Mouse (Mus musculus) Muller cell, postnatal 12 days (primary cell): ENCODE data around the gene Lsm14a.
"Not testable (repeated sequence)": the region's sequence is repeated elsewhere in the genome, so short reads cannot be mapped to it uniquely, and the experiment has no call there.

Source experiments
- DNase-seq: peaks from one replicate; pipeline ENCODE4 v3.0.0-alpha.2; 2015; ENCODE audit errors: inconsistent ontology term

Gene Lsm14a

DNA sequence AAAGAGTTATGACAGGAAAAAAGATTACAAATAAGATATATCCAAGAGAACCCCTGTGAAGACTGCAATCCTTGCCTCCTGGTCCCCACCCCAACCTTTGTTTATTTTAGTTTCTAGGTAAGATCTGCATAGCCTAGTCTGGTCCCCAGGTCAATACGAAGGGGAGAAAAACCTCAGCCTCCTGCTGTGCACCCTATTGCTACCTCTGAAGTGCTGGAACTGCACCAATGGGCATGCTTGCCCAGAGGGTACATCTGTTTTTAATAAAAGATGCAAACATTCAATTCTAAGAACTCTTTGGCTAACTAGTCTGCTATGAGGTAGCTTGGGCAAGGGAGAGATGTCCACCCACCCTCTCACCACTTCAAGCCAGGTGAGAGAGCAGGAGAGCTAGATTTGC is 19.2 kb downstream of the Lsm14a start:
- DNase-seq = no peak

DNA sequence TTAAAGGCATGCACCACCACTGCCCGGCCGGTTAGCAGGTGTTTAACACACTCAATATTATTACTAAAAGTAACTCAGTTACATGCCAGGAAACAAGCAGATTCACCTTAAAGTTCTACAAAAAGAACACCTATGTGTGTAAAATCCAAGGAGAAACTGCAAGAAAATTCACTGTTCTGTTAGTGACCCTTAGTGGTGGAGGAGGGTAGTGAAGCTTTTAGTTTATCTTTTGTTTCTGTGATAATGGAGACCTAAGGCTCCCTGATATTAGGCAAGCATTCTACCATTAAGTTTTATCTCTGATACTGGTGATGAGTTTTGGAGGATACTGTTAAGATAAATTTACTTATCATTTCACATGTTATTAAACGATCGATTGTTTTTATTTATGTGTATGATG is 37.5 kb downstream of the Lsm14a start:
- peak; percentile 33 for DNase-seq

DNA sequence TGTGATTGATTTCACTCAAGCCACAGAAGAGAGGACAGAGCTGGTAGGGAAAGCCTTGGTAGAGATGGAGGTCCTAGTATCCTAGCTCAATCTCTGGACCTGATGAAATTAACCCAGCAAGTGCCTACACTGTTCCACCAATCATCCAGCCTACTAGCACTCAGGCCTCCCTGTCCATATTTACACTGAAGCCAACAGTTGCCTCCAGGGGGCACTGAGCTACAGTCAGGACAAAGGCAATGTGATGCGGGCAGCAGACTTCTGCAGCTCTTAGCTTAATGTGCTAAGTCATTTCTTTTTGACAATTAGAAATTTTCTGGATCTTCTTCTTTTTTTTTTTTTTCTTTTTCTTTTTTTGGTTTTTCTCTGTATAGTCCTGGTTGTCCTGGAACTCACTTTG is 41.1 kb downstream of the Lsm14a start:
- no peak for DNase-seq

DNA sequence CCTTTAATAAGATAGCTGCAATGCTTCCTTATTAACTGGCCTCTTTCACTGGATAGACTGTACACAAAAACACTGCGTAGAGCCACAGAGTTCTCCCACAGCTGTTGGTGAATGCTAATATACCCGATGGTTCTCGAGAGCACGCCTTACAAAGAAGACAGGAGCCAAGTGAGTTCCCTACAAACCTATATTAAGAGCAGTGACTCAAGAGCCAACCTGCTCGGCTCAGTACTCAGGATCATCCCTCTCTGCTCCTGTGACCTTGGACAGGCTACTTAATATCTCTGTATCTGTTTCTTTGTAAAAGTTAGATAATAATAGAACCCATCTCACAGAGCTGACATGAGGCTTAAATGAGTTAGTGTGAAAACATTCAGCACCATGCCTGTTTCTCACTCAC is 42.9 kb downstream of the Lsm14a start:
- no peak for DNase-seq

DNA sequence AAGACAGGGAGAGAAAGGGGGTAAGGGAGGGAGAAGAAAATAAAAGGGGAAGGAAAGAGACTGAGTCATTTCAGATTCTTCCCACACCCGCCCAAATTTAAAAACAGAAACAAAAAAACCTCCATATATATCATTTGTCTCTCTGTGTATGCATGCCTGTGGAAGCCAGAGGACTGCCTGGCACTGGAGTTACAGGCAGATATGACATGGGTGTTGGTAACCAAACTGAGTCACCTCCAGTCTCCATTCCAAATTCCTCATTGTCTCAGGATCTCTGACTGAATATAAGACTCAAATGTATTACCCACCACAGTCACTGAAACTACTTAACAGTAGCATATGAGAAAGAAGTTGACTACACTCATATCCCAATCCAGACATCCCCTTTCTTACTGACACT is 45.1 kb downstream of the Lsm14a start:
- DNase-seq = peak; percentile 40

DNA sequence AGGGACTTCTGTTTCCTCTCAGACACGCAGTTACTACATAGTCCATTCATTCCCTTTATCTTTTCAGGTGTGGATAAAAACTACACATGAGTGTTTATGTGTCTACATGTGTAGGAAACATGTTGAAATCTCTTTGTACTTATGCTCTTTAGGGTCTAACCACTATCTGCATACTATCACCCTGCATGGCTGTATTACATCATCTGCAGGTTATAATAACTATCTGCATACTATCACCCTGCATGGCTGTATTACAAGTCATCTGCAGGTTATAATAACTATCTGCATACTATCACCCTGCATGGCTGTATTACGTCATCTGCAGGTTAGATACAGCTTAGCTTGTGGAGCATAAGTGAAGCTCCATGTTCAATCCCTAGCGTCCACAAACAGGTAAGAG is 46.1 kb downstream of the Lsm14a start:
- DNase-seq = no peak

DNA sequence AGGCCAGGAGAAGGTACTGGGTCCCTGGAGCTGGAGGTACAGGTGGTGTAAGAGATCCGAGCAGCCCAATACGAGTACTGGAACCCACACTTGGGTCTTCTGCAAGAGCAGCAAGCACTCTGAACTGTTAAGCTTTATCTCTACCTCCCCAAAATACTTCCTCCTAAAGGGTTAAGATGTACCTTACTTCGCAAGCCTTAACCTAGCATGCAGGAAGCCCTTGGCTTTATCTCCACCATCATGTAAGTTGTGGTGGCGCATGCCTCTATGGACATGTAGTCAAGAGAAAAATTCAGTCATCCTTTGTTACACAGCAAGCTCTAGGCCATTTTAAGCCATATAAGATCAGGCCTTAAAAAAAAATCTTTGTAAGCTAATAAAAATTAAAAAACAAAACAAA is 46.6 kb downstream of the Lsm14a start:
- no peak for DNase-seq

DNA sequence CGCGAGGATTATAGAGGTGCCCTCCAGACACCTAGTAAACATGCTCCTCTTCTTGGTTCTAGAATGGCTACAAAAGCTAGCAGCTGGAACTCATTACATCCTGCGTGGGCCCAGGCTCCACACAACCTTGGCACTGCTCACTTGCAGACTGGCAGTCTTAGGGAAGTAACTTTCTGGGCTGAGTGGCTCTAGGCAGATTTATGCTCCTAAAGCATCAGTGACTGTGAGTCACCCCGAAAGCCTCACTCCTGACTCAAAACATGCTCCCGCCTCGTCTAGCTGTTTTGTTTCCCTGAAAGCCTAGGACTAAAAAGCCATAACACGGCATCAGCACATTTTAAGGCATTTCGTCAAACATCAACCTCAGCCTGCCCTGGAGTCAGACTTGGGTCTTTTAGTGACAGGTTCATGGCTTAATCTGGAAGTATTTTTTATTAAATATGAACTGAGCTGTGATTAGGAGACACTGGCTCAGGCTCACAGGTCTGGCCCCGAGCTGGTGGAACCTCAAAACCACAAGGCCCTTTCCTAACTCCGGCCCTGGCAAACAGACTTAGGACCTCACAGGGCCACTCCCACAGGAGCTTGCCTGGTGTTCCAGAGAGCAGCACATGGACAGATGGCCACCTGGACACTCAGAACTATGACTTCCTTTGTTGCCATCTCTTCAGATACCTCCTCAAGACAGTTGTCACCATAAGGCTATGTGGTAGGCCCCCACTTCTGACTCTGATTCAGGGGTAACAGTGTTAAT is 50.9 kb downstream of the Lsm14a start:
- peak; percentile 76 for DNase-seq

DNA sequence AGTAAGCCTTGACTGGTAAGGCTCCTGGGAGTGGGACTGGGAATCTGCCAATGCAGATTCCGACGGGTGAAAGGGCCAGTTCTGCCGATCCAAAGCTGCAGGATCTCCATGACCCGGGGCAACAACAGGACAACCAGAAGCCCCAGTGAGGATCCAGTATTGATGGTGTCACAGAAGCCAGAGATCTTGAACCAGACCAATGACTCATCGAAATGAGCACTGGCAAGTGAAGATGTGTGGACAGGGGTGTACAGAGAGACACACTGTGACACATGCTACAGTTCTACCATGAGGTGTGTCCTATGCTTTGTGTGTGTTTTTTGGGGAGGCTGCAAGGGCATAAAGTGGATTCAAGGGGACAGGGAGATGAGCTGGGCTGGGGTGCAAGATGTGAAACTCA is 52.3 kb downstream of the Lsm14a start:
- DNase-seq = no peak

DNA sequence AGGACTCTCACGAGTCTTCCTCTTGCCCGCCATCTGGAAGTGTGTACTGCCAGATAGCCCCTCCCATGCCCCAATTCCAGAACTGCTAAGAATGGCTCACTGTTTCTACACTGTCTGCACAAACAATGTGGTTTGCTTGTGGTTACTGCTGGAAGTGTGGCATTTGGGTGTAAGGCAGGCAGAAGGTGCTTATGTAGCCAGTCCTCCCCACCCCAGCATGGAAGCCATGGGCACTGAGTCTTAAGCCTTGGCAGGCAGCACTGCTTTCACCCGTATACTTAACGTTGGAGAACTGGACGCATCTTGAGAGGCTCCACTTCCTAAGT is 54.0 kb downstream of the Lsm14a start:
- peak; percentile 79 for DNase-seq

DNA sequence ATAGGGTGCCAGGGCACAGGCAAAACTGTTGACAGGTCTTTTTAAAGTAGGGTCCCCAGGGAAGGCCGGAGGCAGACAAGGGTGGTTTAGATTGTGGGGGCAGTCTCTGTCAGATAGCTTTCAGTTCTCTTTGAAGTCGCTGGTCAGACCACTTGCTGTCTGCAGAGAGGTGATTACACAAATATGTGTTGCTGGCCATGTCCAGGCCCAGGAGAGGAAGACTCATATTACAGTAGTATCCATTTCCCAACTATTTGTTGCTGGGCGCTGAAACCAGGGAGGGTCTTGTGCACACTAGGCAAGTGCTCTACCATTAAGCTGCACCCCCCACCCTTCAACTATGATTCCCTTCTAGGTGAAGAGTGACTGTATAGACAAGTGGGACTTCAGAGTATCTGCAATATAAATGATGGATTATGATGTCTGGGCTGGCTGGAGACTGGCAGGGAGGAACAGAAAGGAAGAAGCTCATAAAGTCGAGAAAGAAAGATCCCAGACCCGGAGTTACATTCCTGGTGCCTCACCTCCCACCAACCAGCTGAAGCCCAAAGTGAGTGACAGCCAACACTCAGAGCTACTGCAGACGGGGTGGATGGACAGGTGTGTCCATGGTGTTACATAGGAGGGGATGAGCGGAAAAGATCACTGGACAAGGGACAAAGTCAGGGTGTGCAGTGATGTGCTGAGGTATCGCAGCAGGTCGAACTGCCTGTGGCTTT is 54.5 kb downstream of the Lsm14a start:
- no peak for DNase-seq

DNA sequence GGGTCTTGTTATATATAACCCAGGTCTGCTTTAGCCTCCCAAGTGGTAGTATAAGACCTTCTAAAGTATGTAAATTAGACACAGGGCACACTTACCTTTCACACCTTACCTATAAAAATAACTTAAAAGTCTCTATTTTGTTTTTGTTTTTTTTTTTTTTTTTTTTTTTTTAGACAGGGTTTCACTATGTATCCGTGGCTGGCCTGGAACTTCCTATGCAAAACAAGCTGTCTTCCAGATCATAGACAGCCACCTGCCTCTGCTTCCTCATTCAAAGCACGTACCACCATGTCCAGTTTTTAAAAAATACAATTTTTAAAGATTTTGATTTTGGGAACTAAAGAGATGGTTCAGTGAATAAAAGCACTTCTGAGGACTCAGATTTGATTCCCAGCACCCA is 55.8 kb downstream of the Lsm14a start:
- no peak for DNase-seq

DNA sequence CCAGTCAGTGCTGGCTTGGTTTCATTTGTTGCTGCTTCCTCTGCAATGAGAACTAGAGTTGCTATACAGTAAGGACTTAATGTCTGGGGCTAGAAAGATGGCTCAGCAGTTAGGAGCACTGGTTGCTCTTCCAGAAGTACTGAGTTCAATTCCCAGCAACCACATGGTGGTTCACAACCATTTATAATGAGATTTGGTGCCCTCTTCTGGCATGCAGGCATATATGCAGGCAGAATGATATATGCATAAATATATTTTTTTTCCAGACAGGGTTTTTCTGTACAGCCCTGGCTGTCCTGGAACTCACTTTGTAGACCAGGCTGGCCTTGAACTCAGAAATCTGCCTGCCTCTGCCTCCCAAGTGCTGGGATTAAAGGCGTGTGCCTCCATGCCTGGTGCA is 56.6 kb downstream of the Lsm14a start:
- DNase-seq = not testable (repeated sequence)

DNA sequence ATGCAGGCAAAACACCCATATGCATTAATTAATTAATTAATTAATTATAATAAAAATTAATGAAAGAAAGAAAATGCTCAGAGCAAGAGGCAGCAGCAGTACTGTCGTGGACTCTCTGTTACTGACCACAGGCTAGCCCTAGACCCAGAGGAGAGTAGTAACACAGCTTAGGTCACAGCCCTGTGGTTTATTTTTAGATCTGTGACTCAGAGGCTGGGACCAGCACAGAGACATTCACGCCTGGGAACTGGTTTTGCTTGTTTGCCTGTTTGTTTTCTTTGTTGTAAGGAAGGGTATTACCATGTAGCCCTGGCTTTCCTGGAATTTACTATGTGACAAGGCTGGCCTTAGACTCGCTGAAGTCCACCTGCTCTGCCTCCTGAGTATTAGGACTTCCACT is 65.6 kb downstream of the Lsm14a start:
- no peak for DNase-seq

DNA sequence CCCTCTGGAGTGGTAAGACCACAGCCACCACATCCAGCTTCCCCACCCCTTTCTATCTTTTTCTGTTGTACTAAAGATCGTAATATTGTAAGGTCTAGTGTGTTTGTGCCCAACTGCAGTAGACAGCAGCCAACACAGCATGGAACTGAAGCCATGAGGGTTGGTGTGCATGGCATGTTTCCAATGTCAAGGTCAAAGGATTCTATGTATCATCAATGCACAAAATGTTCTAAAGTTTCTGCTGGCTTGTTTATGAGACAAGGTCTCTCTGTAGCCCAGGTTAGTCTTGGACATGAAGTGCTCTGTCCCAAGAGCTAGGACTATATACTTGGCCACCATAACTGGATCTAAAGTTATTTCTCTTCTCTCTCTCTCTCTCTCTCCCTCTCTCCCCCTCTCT is 68.3 kb downstream of the Lsm14a start:
- DNase-seq = no peak

DNA sequence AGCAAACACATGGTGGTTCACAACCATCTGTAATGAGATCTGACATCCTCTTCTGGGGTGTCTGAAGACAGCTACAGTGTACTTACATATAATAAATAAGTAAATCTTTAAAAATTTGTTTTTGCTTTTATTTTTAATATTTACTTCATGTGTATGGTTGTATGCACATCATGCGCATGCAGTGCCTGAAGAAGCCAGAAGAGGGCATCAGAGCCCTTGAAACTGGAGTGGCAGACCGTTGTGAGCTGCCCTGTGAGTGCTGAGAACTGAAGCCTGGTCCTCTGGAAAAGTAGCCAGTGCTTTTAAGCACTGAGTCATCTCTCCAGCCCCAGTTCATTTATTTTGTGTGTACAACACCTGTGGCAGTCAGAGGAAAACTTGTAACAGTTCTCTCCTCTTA is 69.1 kb downstream of the Lsm14a start:
- no peak for DNase-seq

DNA sequence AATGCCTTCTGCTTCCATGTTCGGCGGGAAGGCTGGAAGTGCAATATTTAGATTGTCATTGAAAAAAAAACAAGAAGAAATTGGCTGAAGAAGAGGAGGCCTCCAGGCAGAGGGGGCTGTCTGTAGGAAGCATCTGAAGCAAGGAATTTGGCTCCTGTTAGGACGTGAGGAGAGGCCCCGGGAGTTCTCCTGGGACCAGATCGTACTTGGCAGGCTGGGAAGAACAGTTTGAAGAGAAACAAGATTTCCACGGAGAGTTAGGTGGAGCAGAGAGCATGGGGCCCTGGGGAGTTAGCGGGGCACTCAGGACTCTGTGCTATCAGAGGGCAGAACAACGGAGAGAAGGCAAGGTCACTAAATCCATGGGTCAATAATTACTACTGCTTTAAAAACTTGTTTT is 69.8 kb downstream of the Lsm14a start:
- no peak for DNase-seq

DNA sequence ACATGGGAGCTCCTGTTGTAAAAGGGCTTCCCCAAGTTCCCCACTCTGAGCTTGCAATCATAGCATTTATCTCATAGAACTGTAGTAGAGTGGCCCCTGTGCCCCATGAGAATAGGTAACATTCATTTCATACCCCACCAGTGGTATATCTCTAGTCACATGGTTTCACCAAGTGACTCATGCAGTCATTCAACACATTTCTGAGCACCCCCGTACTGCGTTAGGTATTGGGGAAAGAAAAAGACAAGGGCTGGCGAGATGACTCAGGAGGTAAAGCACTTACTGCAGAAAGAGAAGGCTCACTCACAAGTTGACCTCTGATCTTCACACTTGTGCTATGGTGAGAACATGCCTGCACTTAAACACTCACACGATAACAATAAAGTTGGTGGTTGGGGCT is 71.2 kb downstream of the Lsm14a start:
- DNase-seq = peak; percentile 53

DNA sequence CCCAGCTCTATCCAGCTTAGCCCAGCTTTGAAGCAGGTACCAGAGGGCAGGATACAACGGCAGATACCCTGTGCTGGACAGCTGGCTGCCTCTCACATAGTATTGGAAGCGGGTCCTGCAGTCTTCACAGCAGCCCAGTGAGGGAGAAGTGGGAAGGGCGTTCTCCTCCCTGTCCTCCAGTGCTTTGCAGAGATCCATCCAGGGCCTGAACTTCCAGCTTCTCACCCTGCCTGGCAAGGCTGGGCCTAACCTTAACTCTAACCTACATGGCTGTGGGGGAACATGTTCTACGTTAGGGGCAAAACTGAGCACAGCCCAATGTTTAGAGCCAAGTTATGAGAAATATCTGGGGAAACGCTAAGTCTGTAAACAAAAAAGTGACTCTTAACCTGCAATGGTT is 72.0 kb downstream of the Lsm14a start:
- no peak for DNase-seq

DNA sequence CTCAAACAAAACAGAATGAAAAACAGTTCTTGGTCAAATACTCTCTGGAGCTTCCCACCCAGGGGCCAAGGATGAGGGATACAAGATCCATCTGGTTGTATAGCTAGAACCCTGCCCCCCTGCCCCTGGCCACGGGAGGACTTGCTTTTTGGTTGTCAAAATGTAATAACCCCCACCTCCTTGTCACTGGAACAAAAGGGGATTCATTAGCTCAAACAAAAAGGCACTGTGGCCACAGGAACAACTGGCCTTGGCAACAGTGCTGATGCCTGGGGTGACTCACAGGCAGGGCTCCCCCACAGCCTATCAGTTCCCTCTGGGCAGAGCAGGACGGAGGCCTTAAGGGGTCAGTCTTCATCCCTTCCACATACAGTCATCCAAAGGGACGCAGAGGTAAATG is 73.2 kb downstream of the Lsm14a start:
- DNase-seq = peak; percentile 96

DNA sequence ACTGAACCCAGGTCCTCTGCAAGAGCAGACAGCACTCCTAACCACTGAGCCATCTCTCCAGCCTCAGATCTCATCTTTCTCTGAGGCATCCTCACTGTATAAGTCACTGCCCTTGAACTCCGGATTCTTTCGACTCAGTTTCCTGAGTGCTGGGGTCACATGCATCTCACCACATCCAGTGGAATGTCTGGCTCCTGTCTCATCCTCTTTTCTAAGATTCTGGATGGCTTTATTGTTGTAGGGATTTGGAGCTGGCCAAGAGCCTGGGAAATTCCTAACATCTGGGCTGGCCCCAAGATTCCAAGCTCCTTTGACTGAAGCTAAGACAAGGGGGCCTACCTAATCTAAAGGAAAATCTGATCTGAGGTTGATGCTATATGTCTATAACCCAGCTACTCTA is 74.0 kb downstream of the Lsm14a start:
- peak; percentile 74 for DNase-seq

DNA sequence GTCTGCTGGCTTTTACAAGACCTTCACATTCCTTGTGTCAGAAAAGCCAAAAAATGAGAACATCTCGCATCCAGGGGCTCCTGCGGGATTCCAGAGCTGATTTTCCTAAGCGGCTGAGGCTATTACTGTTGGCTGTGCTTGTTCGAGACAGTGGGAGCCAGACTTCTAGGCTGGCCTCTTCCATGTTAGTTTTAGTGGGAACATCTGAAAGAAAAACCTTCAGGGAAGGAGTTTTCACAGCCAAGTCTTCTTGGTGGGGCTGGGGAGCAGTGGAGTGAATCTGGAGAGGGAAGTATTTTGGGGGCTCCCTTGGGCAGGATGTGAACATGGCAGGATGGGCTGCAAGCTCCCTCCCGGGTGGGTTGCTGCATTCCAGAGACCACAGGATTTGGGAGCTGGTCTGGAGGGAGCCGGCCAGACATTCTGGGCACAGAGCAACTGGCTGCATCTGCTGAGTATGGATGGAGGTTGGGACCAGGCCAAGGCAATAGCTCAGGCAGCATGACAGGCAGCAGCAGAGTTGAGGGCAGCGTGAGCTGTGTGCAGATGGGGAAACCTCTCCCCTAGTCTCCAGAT is 75.1 kb downstream of the Lsm14a start:
- peak; percentile 58 for DNase-seq

DNA sequence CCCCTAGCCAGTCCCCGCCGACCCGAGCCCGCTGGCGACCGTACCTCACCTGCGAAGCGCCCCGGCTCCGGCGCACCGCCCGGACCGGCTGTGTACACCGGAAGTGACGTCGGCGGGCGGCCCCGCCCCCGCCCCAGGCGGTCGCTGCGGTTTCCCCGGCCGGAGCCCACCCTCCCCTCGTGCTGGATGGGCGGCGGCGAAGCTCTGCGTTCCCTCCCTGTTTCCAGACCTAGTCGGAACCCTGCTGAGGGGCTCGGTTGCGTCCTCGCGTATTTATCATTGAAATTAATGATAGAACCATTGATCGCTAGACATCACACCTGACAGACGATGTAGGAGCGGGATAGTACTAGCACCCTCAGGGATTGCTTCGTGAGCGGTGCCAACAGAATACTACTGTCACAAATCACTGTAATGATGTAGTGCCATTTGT is 79.7 kb downstream of the Lsm14a start, which contains the start of gene 4931406P16Rik:
Gene 4931406P16Rik (minus strand): TSS at position 109 of the 433 bp plus-strand sequence.
- DNase-seq = peak; percentile 93
